Mouse (Mus musculus) lung, adult 2 months (tissue): ENCODE measurements around the gene Tnpo2.

Source experiments
- CTCF ChIP-seq: fragments of 200-500 bp; IDR thresholded peaks from 2 replicates; pipeline ENCODE4 v1.5.1; 2011; ENCODE audit warnings: mild to moderate bottlenecking, low read length, control low read depth; ENCODE audit not compliant: insufficient read depth
- POLR2A ChIP-seq: fragments of 200-500 bp; IDR thresholded peaks from 2 replicates; pipeline ENCODE4 v1.6.1; 2011; ENCODE audit warnings: low read depth, mild to moderate bottlenecking, control low read depth, low read length, borderline replicate concordance; ENCODE audit errors: extremely low read depth

DNA sequence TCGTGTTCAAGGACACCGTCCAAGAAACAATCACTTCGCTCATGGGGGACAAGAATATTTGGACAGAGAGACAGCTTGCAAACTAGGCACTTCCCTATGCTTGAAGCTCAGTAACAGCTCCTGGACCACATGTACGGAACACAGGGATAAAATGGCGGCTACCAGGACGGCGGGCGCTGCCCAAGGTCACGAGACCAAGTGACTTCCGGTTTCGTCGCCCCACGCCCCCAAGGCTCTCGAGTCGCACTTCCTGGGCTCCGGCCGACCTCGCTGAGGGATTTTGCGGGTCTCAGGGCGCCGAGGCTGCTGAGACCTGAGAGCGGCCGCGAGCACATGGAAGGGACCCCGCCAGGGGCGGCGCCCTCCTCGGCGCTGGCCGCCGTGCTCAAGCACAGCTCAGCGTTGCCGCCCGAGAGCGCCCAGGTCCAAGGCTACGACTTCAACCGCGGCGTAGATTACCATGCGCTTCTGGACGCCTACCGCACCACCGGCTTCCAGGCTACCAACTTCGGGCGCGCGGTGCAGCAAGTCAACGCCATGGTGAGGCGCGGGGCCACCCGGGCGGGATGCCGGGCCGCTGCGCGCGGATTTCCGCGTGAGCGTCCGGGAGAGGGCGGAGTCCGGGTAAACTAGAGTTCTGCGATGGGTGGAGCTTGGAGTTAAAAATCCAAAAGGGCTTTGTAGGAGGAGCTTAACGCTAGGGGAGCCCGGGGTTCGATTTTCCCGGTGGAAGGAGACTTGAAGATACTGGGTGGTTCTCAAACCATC, 35.0 kb downstream of the Tnpo2 start, which contains the start of gene Dhps:
- TF ChIP-seq CTCF (no peak), POLR2A (peak; percentile 64)
